Mouse (Mus musculus): ENCODE data around the gene Trpc6.

DNA sequence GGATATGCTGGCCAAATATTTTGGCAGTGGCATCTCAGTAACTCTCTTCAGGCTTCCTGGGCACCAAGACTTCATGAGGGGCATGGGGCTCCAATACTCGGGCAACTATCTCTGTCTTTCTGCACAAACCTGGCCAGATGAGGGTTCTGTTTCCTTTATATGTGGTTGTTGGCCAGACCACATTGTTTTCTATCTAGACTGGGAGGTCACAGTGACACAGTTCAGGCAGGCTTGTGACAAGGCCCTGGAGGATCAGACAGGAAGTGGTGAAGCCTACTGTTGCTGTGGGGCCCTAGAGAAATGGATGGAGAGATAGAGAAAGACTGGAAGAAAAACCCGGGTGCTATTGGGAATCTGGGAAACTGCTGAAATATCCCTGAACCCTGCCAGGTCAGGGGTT, 149.2 kb downstream of the Trpc6 start:
- TF ChIP-seq CTCF (IDR thresholded peaks at IDR 0.05; ENCODE audit: insufficient read depth, low read length) (no peak), POLR2A (IDR thresholded peaks at IDR 0.05; ENCODE audit: borderline replicate concordance, extremely low read depth, low read depth, low read length) (no peak)

Measured in lung, adult 2 months (tissue).